Mouse (Mus musculus): ENCODE measurements around the gene Atp6v1g3.

Gene Atp6v1g3

GRCm38 (mm10) chr1:138288721-138289120 lies 15.2 kb downstream of the Atp6v1g3 start:
- DNase-seq (ENCODE audit: low spot score in 2 of 2), result no peak

DNA sequence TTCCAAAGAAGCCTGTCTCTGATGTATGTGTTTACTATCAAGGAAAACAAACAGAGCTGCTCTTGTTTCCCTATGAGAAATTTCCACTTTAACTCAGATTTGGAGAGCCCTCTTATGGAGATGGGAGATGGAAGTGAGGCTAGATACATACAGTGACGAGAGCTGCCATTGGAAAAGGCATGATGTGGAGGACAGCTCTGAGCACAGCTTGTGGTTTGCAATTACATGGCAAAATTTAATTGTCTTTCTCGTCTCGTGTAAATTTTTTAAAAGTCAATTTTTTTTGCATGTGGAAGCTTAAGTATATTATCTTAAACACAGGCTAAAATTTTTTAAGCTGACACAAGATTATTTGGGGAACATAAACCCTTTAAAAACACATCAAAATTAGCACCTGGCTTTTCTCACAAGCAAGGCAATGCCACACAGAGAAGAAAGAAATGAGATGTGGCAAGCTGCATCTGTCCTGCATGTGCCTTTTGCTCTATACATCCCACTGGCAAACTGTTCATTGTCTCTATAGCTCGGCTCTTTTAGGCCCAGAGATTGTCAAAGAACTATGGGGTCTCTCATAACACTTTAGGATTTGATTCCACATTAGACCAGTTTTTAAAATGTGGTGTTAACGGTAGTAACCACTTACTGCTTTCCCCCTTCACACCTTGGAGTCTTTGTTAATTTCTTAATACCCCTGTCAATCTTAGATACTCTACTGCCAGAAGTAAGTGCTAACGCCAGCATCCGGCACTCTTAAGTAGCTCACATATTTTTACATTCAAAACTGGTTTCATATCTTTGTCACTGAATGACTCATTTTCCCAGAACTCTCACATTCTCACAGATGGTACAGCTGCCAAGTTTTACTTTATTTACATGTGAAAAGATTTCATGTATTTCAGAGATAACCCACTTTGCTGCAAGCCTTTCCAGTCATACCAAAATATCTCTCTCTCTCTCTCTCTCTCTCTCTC lies 16.2 kb downstream of the Atp6v1g3 start:
- DNase-seq (ENCODE audit: low spot score in 2 of 2), result no peak

GRCm38 (mm10) chr1:138291463-138291862 lies 17.9 kb downstream of the Atp6v1g3 start:
- DNase-seq (ENCODE audit: low spot score in 2 of 2), result no peak

DNA sequence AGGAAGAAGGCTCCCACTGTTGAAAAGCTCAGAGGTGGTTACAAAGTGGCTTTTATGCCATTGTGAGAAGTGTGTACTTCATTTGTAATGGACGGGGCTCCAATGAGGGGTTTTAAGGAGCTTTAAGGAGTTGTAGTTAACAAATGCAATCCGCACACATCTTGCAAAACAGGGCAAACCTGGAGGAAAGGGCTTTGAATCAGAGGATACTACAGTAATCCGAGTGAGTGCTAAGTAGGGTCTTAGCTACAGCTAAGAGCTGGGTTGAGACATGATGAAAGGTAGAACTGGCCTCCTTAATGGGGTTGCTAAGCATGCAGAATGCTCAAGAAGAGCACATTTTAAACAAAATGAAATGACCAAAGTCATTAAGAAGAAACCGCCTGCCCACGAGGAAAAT lies 20.9 kb downstream of the Atp6v1g3 start:
- no peak for DNase-seq (ENCODE audit: low spot score in 2 of 2)

DNA sequence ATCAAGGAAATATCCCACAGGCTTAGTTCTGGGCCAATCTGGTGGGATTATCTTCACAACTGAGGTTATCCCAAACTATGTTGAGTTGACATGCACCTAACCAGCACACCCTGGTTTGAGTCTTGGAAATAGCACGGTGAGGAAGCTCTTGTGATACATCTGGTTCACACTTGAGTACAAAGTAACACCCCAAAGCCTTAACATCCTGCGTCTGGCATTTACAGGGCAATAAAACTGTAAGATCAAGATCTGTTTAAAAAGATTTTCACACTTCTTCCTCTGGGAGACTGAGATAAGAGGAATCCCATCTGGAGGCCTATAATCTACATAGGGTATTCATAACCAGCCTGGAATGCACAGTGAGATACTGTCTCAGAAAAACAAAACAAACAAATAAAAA lies 24.6 kb downstream of the Atp6v1g3 start:
- no peak for DNase-seq (ENCODE audit: low spot score in 2 of 2)

DNA sequence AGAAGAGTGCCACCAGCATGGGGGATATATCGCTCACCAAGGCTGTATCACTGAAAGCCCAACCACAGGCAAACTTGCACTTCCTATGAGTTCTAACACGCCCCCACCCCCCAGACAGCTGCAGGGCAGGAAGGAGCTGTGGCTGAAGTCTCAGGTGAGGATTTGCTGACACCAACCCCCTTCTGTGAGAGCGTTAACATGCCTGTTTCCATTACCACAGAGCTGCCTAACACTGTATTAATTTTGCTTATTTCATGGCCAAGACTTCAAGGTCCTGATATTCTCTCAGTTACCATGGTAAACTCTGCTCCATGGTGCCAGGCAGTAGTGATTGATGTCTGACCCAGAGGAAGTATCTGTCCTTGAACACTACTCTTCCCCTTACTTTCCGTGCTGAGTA lies 26.0 kb downstream of the Atp6v1g3 start:
- DNase-seq (ENCODE audit: low spot score in 2 of 2), result no peak

DNA sequence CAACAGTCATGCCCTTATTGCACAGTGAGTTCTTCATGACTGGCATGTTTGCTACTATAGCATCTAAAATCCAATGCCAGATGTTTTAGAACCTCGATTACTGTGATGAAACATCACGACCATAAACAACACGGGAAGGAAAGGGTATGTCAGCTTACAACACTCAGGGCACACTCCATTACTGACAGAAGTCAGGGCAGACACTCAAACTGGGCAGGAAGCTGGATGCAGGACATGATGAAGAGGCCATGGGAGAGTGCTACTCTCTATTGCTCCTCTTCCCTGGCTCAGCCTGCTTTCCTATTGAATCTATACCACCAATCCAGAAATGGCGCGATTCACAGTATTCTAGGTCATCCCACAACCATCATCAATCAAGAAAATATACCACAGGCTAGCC lies 28.4 kb downstream of the Atp6v1g3 start:
- DNase-seq (ENCODE audit: low spot score in 2 of 2), result no peak

- no peak for DNase-seq (ENCODE audit: low spot score in 2 of 2)
Observed at GRCm38 (mm10) chr1:138302756-138303155, 29.2 kb downstream of the Atp6v1g3 start.

DNA sequence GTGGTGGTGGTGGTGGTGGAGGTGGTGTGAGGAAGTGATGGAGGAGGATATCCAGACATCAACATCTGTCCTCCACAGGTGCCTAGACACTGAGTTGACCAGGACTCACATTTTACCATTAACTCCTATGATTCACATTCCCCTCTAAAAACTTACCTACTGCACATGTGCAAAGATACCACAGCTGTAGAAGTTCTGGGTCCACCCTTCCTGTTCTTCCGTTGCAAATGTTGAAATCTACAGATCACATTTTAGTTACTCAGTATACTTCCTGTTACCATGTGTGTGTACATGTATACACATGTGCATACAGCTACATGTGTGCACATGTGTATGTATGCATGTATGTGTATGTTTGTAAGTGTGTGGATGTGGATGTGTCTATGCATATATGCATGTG lies 29.8 kb downstream of the Atp6v1g3 start:
- no peak for DNase-seq (ENCODE audit: low spot score in 2 of 2)

DNA sequence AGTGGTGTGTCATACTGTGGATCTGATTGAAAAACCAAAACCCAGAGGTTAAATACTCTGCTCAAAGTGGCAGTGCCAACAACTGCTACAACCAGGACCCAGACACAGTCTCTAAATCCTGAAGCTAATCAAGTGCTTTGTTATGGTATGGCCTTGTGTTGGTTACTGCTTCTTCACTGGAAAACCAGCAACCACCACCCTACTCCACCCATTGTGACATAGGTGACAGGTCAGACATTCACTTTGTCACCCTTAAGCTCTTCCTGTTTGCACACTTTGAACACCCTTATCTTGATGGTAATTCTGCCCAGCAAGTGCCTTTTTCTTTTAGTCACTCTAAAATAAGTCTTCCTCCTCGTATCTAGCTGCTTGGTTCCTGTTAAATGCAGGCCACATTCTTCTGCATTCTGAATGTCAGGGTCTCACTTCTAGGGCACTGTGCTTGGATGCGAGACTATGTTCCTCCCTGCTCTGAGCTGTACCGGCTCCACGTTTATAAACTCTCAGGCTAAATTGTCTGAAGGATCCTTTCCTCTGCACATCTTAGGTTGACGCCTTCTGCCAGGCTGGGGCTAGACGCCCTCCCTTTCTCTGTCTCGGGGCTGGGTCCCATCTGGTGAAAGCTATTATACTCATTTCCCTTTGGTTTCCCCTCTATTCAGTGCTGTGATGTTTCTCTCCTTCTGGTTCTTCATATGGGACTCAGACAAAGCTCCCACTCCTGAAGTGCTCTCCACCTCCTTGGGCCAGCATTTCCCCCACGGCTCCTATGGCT lies 30.8 kb downstream of the Atp6v1g3 start:
- DNase-seq (ENCODE audit: low spot score in 2 of 2), result no peak

GRCm38 (mm10) chr1:138322657-138323056 lies 49.1 kb downstream of the Atp6v1g3 start:
- DNase-seq (ENCODE audit: low spot score in 2 of 2), result no peak

GRCm38 (mm10) chr1:138323076-138323630 lies 49.6 kb downstream of the Atp6v1g3 start:
- no peak for DNase-seq (ENCODE audit: low spot score in 2 of 2)

GRCm38 (mm10) chr1:138326091-138326490 lies 52.6 kb downstream of the Atp6v1g3 start:
- no peak for DNase-seq (ENCODE audit: low spot score in 2 of 2)

DNA sequence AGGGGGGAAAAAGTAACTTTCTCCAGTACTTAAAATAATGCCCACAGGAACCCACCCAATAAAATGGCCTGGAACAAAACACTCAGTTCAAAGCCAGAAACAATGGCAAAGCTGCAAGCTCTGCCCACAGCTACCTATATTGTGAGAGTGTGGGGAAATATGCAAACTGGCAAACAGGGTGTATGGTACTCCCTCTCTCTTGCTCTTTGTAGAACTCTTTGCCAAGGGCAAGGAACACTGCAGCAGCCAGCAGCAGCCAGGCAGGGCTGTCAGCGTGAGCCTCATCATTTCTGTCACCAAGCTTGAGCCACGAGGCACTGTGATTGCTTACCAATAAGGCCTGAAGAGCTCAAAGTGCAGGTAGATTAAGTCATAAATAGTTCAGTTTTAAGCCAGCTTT lies 53.0 kb downstream of the Atp6v1g3 start:
- no peak for DNase-seq (ENCODE audit: low spot score in 2 of 2)

GRCm38 (mm10) chr1:138327466-138328245 lies 54.1 kb downstream of the Atp6v1g3 start:
- no peak for DNase-seq (ENCODE audit: low spot score in 2 of 2)

DNA sequence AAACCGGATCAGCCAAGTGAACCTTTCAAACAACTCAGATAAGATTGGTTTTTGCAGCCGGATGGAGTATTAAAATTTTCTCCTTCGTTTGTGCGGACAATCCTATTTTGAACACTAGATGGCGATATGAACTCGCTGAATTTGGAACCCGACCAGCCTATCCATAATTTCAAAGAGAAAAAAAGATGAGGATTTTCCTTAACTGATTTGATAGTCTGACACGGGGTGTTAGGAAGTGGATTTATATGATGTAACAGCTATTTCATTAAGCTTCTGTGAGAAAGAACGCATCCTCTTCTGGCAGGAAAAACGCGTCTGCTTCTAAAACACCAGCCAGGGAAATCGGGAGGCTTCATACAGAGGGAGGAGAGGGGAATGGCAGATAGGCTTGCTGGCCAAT lies 54.8 kb downstream of the Atp6v1g3 start:
- no peak for DNase-seq (ENCODE audit: low spot score in 2 of 2)

DNA sequence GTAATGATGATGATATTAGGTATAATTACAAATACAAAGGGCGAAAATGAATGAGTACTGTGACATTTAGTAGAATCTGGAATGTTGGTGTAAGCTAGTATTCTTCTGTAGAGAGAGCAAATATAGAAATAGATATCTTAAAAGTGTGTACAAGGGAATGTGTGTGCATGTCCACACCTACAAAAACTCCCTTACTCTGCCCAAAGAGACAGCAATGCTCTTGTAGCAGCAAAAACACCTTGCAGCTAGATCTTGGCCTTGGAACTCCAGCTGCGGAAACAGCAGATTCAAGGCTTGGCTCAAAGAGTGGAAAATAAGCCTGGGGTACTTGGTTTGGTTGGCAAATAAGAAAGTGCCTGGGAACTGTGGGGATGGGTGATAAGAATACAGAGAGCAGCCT lies 57.0 kb downstream of the Atp6v1g3 start:
- DNase-seq (ENCODE audit: low spot score in 2 of 2), result no peak

- no peak for DNase-seq (ENCODE audit: low spot score in 2 of 2)
Observed at GRCm38 (mm10) chr1:138331596-138331995, 58.1 kb downstream of the Atp6v1g3 start.

- DNase-seq (ENCODE audit: low spot score in 2 of 2), result no peak
Observed at GRCm38 (mm10) chr1:138334701-138335100, 61.2 kb downstream of the Atp6v1g3 start.

DNA sequence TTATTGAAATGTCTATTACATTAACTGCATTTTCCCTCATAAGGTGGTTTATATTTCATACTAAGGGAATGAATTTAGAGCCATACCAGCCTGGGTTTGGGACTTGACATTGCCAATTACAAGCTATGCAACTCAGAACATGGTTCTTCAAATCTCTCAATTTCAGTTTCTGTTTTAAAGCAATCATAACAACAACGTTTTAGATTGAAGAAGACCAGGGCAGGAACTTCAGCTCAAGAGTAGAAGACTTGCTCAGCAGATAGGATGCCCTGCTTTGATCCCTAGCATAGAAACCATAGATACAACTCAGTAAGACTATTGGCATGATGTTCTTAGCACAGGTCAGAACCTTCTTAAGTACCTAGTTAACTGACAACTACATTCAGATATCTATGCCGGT lies 63.9 kb downstream of the Atp6v1g3 start:
- no peak for DNase-seq (ENCODE audit: low spot score in 2 of 2)
